Mouse (Mus musculus): ENCODE measurements around the gene Cap1. TPM values are rescaled to one million over a fixed set of nuclear protein-coding genes. Genes with fewer than 3 reads are reported as not detected.
A peak's percentile ranks its signal among the peaks of the same experiment; 100 is the strongest.

Cap1 gene
- 66.8 and 79.3 TPM in 2 replicates for polyA plus RNA-seq (2016; fragmentation: Nextera tagmentation; extraction: Ambion mirVana)

DNA sequence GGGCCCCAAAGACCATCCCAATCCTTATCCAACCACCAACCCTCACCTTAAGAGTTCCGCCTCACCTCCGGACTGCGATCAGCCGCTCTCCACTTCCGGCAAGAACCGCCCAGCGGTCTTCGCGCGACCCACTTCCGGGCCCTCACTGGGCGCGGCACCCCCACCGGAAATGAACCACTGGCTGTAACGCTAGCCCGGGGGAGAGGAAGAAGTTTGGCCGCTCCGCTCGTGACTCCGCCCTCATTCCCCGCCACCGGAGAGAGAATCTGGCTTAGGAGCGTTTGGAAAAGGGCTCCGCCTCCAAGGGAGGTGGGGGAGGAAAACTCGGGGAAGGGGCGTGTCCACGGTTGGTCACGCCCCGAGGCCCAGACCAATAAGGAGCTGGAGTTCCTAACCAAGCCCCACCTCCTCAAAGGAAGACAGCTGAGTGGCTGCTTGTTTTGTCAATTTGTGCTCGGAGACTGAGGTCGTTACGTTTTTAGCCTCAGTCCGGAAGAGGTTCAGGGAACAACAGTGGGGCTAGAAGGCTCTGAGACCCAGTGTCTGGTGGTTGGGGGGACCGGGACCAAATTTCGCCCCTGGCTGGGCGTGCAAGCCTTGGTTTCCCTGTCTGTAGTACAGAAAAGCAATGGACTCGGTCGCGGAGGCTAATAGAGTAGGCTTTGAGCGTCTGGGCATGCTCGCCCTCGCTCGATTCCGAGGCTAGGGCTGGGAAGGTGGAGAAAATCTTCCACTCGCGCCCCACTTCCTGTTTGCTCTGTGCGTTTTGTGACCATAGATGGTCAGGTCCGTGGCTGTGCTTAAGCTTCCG lies at the start of gene Cap1:
Gene Cap1, minus strand, starts transcription at position 289 of the 811 bp plus-strand sequence.
- Histone ChIP-seq H3K27ac (peak within 1 kb of the TSS; percentile 96), H3K4me1 (replicated peaks) (peaks cover 41% of the 10 kb centered on the region), H3K36me3 (0 out of 2 replicates have a peak, but pooled peaks cover 4% of the 10 kb centered on the region), H3K4me3 (peak within 1 kb of the TSS; percentile 68), H3K9me3 (no peaks in the 10 kb centered on the region), H3K27me3 (ENCODE audit: insufficient read depth, poor library complexity, severe bottlenecking) (no peaks in the 10 kb centered on the region)
- DNase-seq (ENCODE audit: low spot score): peak; percentile 99
- under 1% methylated on average over 49 of the region's 49 CpGs for WGBS

DNA sequence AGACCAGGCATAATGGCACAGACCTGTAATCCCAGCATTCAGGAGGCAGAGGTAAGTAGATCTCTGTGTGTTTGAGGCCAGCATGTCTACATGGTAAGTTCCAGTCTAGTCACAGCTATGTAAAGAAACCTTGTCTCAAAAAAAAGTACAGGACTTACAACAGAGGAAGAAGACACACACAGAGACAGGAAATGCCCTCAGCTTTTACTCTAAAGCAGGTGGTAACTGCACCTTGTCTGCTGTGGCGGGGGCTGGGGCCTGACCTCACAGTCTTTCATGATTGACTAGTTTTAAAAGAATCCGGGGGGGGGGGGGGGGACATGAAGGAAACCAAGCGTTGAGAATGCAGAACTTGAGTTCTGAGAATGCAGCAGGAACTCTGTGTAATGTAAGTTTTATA lies 48.0 kb upstream of the Cap1 start:
- no peaks in the 10 kb centered on the region for H3K4me1 ChIP-seq (replicated peaks)
- WGBS: 61% methylated on average over 3 of the region's 3 CpGs
- no peaks in the 10 kb centered on the region for H3K36me3 ChIP-seq
- H3K27me3 ChIP-seq (ENCODE audit: insufficient read depth, poor library complexity, severe bottlenecking): no peaks in the 10 kb centered on the region
- H3K4me3 ChIP-seq: no peak overlapping the region
- H3K27ac ChIP-seq: no peak overlapping the region
- H3K9me3 ChIP-seq: no peaks in the 10 kb centered on the region
- no peak for DNase-seq (ENCODE audit: low spot score)

DNA sequence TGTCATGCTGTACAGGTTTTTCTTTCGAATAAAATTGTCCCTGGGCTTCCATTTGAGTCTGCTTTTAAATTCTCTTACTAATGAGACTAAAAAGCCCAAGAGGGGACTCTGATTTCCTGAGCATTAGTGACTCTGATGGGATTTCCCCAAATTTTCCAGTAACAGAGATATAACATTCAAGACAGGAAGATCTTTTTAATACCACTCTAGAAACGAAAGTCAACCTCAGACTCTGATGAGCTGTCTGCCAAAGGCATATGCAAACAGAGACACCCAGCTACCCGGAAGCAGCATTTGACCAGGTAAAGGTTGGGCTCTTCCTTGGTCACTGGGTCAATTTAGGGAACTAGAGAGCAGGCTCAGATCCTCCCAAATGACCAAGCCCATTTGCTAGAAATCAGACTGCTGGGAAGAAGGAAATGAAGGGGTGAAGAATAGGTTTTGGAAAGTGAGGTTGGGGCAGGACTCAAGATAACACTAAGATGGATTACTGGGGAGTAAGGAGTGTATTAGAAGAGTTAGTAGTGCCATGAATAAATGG lies 47.3 kb upstream of the Cap1 start:
- 84% methylated on average over 3 of the region's 3 CpGs for WGBS
- H3K27ac ChIP-seq: no peak overlapping the region
- H3K27me3 ChIP-seq (ENCODE audit: insufficient read depth, poor library complexity, severe bottlenecking): no peaks in the 10 kb centered on the region
- no peak for DNase-seq (ENCODE audit: low spot score)
- H3K4me1 ChIP-seq (replicated peaks): no peaks in the 10 kb centered on the region
- H3K9me3 ChIP-seq: no peaks in the 10 kb centered on the region
- H3K4me3 ChIP-seq: no peak overlapping the region
- no peaks in the 10 kb centered on the region for H3K36me3 ChIP-seq

DNA sequence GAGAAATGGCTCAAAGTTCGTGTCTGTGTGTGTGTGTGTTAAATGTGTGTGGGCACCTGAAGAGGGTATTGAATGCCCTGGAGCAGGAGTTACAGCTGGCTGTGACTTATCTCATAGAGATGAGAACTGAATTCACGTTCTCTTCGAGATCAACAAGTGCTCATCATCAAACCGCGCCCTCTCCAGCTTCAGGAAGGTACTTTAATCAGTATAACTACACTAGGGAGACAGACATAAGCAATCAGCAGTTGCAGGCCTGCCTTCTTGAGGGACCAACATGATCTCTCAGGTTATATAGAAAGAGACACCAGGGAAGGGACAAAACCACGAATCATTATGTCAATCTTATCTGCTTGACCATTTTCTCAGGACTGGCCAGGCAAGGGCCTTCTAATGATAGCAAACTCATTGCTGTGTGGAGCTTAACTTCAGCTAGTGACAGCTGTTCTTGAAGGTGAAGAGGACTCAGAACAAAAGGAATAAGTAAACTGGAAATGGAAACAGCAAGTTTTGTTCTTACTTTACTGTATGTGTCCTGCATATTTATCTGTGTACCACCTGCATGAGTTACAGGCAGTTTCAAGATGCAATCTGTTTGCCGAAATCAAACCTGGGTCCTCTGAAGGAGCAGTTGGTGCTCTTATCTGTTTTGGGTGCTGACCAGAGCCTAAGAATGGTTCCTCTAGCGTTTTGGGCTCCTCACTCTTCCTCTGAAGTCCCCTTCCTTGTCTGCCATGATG lies 46.6 kb upstream of the Cap1 start:
- no peaks in the 10 kb centered on the region for H3K27me3 ChIP-seq (ENCODE audit: insufficient read depth, poor library complexity, severe bottlenecking)
- DNase-seq (ENCODE audit: low spot score): no peak
- H3K27ac ChIP-seq: no peak overlapping the region
- H3K9me3 ChIP-seq: no peaks in the 10 kb centered on the region
- no peaks in the 10 kb centered on the region for H3K4me1 ChIP-seq (replicated peaks)
- H3K36me3 ChIP-seq: no peaks in the 10 kb centered on the region
- WGBS: 79% methylated on average over 8 of the region's 8 CpGs
- H3K4me3 ChIP-seq: no peak overlapping the region

DNA sequence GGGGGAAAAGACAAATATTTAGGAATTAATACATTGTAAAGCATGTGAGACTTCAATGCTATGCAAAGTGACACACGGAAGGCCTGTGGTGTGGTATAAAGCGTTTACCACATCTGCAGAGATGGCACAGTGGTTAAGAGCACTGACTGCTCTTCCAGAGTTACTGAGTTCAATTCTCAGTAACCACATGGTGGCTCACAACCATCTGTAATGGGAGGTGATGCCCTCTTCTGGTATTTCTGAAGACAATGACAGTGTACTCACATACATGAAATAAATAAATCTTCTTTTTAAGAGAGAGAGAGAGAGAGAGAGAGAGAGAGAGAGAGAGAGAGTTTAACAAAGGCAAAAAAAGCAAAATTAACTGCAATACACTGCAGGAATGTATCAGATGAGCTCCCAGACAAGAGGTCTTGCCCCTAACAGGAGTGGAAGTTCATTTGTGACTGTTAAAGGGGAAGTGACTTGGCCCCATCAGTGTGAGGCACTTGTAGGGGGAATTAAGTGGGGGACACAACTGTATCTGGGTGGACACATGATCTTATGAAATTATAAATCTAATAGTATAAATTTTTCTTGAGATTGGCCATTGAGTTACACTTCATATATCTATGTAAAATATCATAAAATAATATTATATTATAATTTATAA lies 45.2 kb upstream of the Cap1 start:
- no peaks in the 10 kb centered on the region for H3K9me3 ChIP-seq
- no peak for DNase-seq (ENCODE audit: low spot score)
- H3K36me3 ChIP-seq: no peaks in the 10 kb centered on the region
- 86% methylated on average over 2 of the region's 2 CpGs for WGBS
- H3K27ac ChIP-seq: no peak overlapping the region
- H3K4me3 ChIP-seq: no peak overlapping the region
- no peaks in the 10 kb centered on the region for H3K27me3 ChIP-seq (ENCODE audit: insufficient read depth, poor library complexity, severe bottlenecking)
- no peaks in the 10 kb centered on the region for H3K4me1 ChIP-seq (replicated peaks)

DNA sequence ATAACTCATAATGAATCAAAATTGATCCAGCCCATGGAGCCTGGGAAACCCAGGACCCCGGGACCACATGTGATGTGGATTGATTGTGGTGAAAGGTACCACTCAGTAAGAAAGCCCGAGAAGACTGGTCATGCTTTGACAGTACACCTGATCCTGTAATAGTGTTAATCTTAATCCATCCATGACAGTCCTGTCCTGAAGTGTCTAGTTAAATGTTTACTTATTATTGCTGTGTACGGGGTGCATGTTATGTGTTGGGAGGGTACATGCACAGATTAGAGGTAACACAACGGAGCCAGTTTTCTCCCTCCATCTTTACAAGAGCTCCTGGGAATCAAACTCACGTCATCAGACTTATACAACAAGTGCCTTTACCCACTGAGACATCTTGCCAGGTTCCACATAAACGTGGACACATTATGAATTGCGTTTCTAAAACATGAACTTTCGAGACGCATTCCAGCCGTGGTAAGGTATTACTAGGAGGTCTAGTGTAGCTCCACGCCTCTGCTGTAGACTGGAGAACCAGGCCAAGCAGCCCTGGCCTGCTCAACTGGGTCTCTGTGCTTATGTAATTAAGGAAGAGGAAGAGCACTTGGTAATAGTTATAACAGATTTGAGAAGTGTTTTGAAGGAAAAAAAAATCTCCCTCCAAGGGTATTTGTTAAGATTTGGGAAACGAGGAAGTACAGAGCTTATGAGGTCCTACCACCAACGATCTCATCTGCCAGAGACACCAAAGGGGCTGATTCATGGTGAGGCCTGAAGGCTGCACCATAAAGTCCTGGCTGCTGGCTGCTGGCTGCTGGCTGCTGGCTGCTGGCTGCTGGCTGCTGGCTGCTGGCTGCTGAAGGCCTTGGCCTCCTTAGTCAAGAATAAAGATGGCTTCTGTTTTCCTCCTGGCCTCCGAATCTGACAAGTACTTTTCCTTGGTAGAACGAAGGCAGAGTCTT lies 37.8 kb upstream of the Cap1 start:
- no peak for DNase-seq (ENCODE audit: low spot score)
- WGBS: 90% methylated on average over 15 of the region's 15 CpGs
- H3K27me3 ChIP-seq (ENCODE audit: insufficient read depth, poor library complexity, severe bottlenecking): no peaks in the 10 kb centered on the region
- H3K27ac ChIP-seq: peak overlapping the region; percentile 70; the same call in 1 of the 2 replicates
- peaks cover 13% of the 10 kb centered on the region for H3K4me1 ChIP-seq (replicated peaks)
- H3K9me3 ChIP-seq: no peaks in the 10 kb centered on the region
- no peaks in the 10 kb centered on the region for H3K36me3 ChIP-seq
- no peak overlapping the region for H3K4me3 ChIP-seq

DNA sequence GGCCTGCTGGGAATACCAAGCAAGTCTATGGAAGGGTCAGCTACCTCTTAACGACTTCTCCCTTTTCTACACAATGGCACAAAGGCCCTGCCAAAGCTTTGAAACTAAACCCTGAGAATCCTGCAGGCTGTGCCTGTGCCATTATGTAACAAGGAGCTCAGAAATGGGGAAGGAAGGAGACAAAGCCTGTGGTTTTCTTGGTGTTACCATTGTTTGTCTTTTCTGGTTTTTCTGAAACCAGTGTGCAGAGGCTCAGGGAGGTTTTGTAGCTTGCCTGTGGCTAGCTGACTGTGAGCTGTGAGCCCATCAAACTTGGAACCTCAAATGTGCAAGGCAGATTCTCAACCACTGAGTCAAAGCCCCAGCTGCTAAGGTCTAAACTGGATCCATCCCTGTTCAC lies 37.0 kb upstream of the Cap1 start:
- Histone ChIP-seq H3K4me3 (no peak overlapping the region), H3K9me3 (no peaks in the 10 kb centered on the region), H3K4me1 (replicated peaks) (peaks cover 13% of the 10 kb centered on the region), H3K27me3 (ENCODE audit: insufficient read depth, poor library complexity, severe bottlenecking) (no peaks in the 10 kb centered on the region), H3K36me3 (no peaks in the 10 kb centered on the region), H3K27ac (peak overlapping the region; percentile 70)
- WGBS: 6% methylated on average over 1 of the region's 1 CpGs
- DNase-seq (ENCODE audit: low spot score): no peak

DNA sequence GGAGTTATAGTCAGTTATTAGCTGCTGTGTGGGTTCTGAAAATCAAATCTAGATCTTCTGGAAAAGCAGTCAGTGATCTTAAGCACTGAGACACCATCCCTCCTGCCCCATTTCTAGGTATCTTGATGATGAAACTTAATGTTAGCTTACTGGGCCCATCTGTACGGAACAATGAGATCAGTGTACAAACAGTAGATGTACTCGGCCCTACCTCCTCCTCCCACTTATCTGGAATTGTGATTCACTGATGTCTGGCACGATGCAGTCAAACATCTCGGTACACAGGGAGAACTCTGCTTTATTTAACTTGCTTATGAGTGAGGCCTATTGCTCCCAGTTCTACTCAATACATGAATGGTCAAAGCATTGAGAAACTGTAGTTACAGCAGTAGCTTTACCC lies 30.1 kb upstream of the Cap1 start:
- H3K4me1 ChIP-seq (replicated peaks): no peaks in the 10 kb centered on the region
- 86% methylated on average over 4 of the region's 4 CpGs for WGBS
- 0 out of 2 replicates have a peak, but pooled peaks cover 6% of the 10 kb centered on the region for H3K9me3 ChIP-seq
- H3K36me3 ChIP-seq: no peaks in the 10 kb centered on the region
- no peaks in the 10 kb centered on the region for H3K27me3 ChIP-seq (ENCODE audit: insufficient read depth, poor library complexity, severe bottlenecking)
- H3K27ac ChIP-seq: no peak overlapping the region
- DNase-seq (ENCODE audit: low spot score): no peak
- no peak overlapping the region for H3K4me3 ChIP-seq

DNA sequence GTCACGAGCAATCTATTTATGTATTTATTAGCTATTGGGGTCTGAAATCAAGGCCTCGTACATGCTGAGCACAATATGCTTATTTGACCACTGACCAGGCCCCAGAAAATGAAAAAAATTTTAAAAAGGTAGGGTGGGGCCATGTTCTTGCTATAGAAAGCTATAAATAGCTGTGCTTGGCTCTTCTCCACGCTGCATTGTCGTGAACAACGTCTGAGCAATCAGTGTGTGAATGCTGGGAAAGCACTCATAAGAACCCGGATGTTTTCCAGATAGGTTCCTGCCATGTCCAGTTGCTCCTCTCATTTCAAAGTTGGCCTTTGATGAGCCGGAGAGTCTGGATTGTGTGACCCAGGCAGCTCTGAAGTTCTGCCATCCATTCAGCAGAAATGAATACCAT lies 28.3 kb upstream of the Cap1 start:
- H3K36me3 ChIP-seq: no peaks in the 10 kb centered on the region
- H3K27me3 ChIP-seq (ENCODE audit: insufficient read depth, poor library complexity, severe bottlenecking): no peaks in the 10 kb centered on the region
- no peak overlapping the region for H3K4me3 ChIP-seq
- no peak for DNase-seq (ENCODE audit: low spot score)
- WGBS: 78% methylated on average over 7 of the region's 7 CpGs
- no peak overlapping the region for H3K27ac ChIP-seq
- peaks cover 10% of the 10 kb centered on the region for H3K4me1 ChIP-seq (replicated peaks)
- H3K9me3 ChIP-seq: 0 out of 2 replicates have a peak, but pooled peaks cover 6% of the 10 kb centered on the region

DNA sequence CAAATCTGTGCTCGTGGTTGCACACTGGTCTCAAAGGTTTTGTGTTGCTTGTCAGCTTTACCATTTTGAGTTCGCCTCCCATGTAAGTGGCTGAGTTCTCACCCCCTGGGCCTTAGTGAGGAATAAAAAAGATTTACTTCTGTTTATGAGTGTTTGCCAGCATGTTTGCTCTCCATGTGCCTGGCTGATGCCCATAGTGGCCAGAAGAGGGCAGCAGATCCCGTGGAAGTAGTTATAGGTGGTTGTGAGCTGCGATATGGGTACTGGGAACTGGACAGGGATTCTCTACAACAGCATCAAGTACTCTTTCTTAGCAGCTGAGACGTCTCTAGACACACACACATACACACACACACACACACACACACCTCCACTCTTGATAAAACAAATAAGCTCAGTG lies 26.8 kb upstream of the Cap1 start:
- 76% methylated on average over 5 of the region's 5 CpGs for WGBS
- no peaks in the 10 kb centered on the region for H3K27me3 ChIP-seq (ENCODE audit: insufficient read depth, poor library complexity, severe bottlenecking)
- H3K9me3 ChIP-seq: 0 out of 2 replicates have a peak, but pooled peaks cover 6% of the 10 kb centered on the region
- H3K36me3 ChIP-seq: no peaks in the 10 kb centered on the region
- no peak for DNase-seq (ENCODE audit: low spot score)
- H3K27ac ChIP-seq: no peak overlapping the region
- peaks cover 17% of the 10 kb centered on the region for H3K4me1 ChIP-seq (replicated peaks)
- H3K4me3 ChIP-seq: no peak overlapping the region

DNA sequence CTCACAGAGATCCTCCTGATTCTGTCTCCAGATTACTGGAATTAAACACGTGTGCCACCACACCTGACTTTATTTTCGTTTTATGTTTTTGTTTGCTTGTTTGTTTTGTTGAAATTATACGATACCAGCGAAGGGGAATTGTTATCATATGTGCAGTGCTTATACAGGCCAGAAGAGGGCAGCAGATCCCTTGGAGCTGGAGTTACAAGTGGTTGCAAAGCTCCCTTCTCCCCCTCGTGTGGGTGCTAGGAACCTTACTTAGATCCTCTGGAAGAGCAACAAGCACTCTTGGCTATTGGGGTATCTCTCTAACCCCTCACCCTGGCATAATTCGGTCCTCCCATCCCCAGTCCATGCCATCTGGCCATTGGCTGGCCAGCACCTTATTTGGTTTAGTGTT lies 24.7 kb upstream of the Cap1 start:
- Histone ChIP-seq H3K27me3 (ENCODE audit: insufficient read depth, poor library complexity, severe bottlenecking) (no peaks in the 10 kb centered on the region), H3K4me3 (no peak overlapping the region), H3K9me3 (0 out of 2 replicates have a peak, but pooled peaks cover 8% of the 10 kb centered on the region), H3K4me1 (replicated peaks) (peaks cover 17% of the 10 kb centered on the region), H3K36me3 (no peaks in the 10 kb centered on the region), H3K27ac (peak overlapping the region; percentile 84)
- 54% methylated on average over 6 of the region's 6 CpGs for WGBS
- no peak for DNase-seq (ENCODE audit: low spot score)
